Mouse (Mus musculus) cerebellum, adult 2 months (tissue): Measurements from ENCODE around the gene Psph.

Experiments
- CTCF ChIP-seq: fragments of 200-500 bp; IDR thresholded peaks from 2 replicates; pipeline ENCODE4 v1.5.1; 2011; ENCODE audit warnings: low read depth, mild to moderate bottlenecking, control low read depth, low read length, moderate library complexity, borderline replicate concordance; ENCODE audit not compliant: insufficient read depth
- POLR2A ChIP-seq: fragments of 200-500 bp; IDR thresholded peaks from 2 replicates; pipeline ENCODE4 v1.6.1; 2011; ENCODE audit warnings: low read length, control low read depth, borderline replicate concordance; ENCODE audit not compliant: insufficient read depth

DNA sequence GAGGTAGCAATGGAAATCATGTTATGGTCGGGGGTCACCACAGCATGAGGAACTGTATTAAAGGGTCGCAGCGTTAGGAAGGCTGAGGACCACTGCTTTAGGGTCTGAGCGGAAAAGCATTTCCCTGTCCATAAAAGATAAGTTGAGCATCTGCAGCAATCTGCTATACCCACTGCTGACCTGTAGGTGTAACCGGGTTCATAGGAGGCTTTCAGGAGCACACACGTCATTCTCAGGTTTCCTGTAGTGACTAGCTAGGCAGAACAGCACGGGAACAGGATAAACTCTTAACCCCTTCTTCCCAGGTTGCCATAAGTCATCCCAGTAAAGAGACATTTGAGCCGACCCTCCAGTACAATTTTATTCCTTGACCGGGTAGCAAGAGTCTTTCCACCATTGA lies 70.2 kb downstream of the Psph start:
- TF ChIP-seq CTCF (no peak), POLR2A (no peak)
